Mouse (Mus musculus): ENCODE results near the gene Gstm6. TPM values are rescaled to one million over a fixed set of nuclear protein-coding genes. Genes with fewer than 3 reads are reported as not detected.

Gene Gstm6
- total and polyA plus RNA-seq, 2 experiments from 2014 or later: 20.0 to 20.7 TPM

DNA sequence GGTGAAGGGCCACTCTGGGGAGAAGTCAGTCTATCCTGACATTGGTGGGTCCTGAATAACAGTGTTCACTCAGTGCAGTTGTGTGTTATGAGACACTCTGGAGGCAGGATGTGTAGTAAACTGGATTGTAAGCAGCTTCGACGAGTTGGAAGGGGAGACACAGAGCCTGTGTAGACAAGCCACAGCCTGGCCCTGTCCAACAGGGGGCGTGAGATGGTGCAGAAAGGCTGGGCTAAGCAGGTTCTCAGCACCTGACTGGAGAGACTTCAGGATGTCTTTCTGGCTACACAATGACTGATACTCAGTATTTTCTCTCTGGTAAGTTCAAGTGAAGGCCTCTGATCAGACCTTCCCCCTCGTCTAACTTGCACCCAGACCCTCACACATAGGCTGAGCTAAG, 2.2 kb upstream of the Gstm6 start:
- H3K4me1 ChIP-seq (ENCODE audit: insufficient read depth): peaks cover 6% of the 10 kb centered on the region
- no peak for TF ChIP-seq CTCF (IDR thresholded peaks at IDR 0.05; ENCODE audit: low read depth)
- no peaks in the 10 kb centered on the region for H3K9me3 ChIP-seq (ENCODE audit: low read length)
- no peaks in the 10 kb centered on the region for H3K36me3 ChIP-seq (ENCODE audit: insufficient read depth)
- no peaks in the 10 kb centered on the region for H3K27me3 ChIP-seq (ENCODE audit: insufficient read depth, low read length)
- no peak for DNase-seq
- no peak overlapping the region for H3K4me2 ChIP-seq (ENCODE audit: low read depth)
- no peak for ATAC-seq
- 67% methylated on average over 4 of the region's 4 CpGs for WGBS
- H3K9ac ChIP-seq: no peak overlapping the region
- H3K27ac ChIP-seq (ENCODE audit: low read depth, low read length): no peak overlapping the region
- H3K4me3 ChIP-seq (ENCODE audit: low read depth, low read length): no peak overlapping the region

DNA sequence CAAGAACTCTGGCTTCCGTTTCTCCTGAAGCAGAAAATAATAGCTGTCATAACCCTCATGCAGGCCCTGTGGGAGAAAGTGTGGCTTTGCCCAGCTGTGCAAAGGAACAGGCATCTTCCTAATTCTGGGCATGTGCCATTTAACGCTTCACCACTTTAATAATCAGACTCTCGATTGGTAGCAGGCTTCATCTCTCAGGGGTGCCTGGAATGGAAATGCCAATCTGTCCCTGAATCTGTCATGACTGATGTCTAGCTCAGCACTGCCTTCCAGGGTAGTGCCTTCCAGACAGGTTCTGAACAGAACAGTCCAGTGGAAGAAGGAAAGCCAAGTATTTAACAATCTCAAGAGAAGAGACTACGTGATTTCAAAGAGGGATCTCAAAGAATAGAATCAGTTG, 2.3 kb downstream of the Gstm6 start:
- Histone ChIP-seq H3K4me3 (ENCODE audit: low read depth, low read length) (no peak overlapping the region), H3K9ac (no peak overlapping the region), H3K9me3 (ENCODE audit: low read length) (no peaks in the 10 kb centered on the region), H3K27me3 (ENCODE audit: insufficient read depth, low read length) (no peaks in the 10 kb centered on the region), H3K27ac (ENCODE audit: low read depth, low read length) (no peak overlapping the region), H3K36me3 (ENCODE audit: insufficient read depth) (no peaks in the 10 kb centered on the region), H3K4me2 (ENCODE audit: low read depth) (no peak overlapping the region), H3K4me1 (ENCODE audit: insufficient read depth) (peaks cover 22% of the 10 kb centered on the region)
- ATAC-seq (no peak), DNase-seq (no peak)
- no peak for TF ChIP-seq CTCF (IDR thresholded peaks at IDR 0.05; ENCODE audit: low read depth)
- WGBS: 61% methylated on average over 4 of the region's 4 CpGs

DNA sequence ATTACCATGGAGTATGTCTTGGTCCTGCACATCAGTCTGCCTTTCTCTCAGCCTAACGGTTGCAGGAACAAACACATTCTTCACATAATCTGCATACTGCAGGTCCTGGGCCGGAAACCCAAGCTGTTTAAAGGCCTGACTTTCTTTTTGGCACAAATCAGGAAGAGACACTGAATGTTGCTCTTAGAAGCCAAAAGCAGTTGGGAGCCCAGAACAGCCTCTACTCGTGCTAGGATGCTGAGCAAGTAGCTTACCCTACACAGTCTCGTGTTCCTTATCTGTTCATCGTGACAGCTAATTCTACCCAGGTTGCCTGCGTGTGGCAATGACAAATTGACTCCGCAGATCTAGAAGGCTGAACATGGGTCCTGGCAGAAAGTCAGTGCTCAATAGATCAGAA, 3.0 kb downstream of the Gstm6 start:
- ATAC-seq (0 out of 2 replicates have a peak, but pooled peaks have one; percentile 3), DNase-seq (peak; percentile 38)
- no peak for TF ChIP-seq CTCF (IDR thresholded peaks at IDR 0.05; ENCODE audit: low read depth)
- no peaks in the 10 kb centered on the region for H3K27me3 ChIP-seq (ENCODE audit: insufficient read depth, low read length)
- WGBS: 67% methylated on average over 7 of the region's 7 CpGs
- H3K9ac ChIP-seq: no peak overlapping the region
- H3K9me3 ChIP-seq (ENCODE audit: low read length): no peaks in the 10 kb centered on the region
- peaks cover 22% of the 10 kb centered on the region for H3K4me1 ChIP-seq (ENCODE audit: insufficient read depth)
- no peaks in the 10 kb centered on the region for H3K36me3 ChIP-seq (ENCODE audit: insufficient read depth)
- H3K4me2 ChIP-seq (ENCODE audit: low read depth): no peak overlapping the region
- no peak overlapping the region for H3K4me3 ChIP-seq (ENCODE audit: low read depth, low read length)
- peak overlapping the region; percentile 79 for H3K27ac ChIP-seq (ENCODE audit: low read depth, low read length)

DNA sequence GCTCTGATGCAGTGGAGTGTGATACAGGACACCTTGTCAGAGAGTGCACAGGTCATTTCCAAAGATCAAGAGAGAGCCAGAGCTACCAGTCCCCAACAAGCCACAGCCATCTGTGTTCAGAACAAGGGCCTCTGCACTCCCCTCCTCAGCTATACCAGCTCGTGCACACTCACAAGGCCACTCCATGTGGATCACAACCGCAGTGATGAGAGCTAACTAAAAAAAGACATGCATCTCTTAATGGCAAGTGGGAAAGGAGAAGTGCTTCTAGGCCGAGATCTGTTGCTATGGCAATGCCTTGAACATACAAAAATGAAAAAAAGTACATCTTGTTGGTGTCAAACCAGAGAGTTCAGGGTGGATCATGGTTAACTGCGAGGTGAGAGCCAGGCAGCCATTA, 3.7 kb downstream of the Gstm6 start:
- Histone ChIP-seq H3K9ac (no peak overlapping the region), H3K4me2 (ENCODE audit: low read depth) (no peak overlapping the region), H3K4me3 (ENCODE audit: low read depth, low read length) (no peak overlapping the region), H3K27me3 (ENCODE audit: insufficient read depth, low read length) (no peaks in the 10 kb centered on the region), H3K27ac (ENCODE audit: low read depth, low read length) (peak overlapping the region; percentile 79), H3K9me3 (ENCODE audit: low read length) (no peaks in the 10 kb centered on the region), H3K36me3 (ENCODE audit: insufficient read depth) (no peaks in the 10 kb centered on the region), H3K4me1 (ENCODE audit: insufficient read depth) (peaks cover 22% of the 10 kb centered on the region)
- TF ChIP-seq CTCF (IDR thresholded peaks at IDR 0.05; ENCODE audit: low read depth): no peak
- DNase-seq (peak; percentile 62), ATAC-seq (peak; percentile 74)
- 33% methylated on average over 4 of the region's 4 CpGs for WGBS

DNA sequence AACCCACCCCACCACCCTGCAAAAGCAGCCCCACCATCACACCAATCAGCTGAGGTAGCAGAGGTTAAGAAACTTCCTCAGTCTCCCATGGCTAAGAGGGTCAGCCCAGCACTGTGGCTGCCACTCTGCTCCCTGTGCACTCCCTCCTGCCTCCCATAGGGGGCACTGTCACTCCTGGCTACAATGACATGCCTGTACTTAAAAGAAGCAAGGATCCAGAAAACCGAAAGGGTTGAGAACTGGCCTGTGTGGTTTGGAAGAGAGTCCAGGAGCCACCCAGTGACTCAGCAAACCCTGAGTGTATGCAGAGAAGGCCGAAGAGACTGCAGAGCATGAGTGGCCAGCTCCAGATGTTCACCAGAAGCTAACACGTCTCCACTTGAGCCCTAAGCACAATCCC, 4.1 kb downstream of the Gstm6 start:
- TF ChIP-seq CTCF (IDR thresholded peaks at IDR 0.05; ENCODE audit: low read depth): peak; percentile 77
- ATAC-seq (peak; percentile 30), DNase-seq (no peak)
- H3K27me3 ChIP-seq (ENCODE audit: insufficient read depth, low read length): no peaks in the 10 kb centered on the region
- H3K4me1 ChIP-seq (ENCODE audit: insufficient read depth): peaks cover 22% of the 10 kb centered on the region
- no peaks in the 10 kb centered on the region for H3K36me3 ChIP-seq (ENCODE audit: insufficient read depth)
- no peak overlapping the region for H3K4me3 ChIP-seq (ENCODE audit: low read depth, low read length)
- H3K9me3 ChIP-seq (ENCODE audit: low read length): no peaks in the 10 kb centered on the region
- no peak overlapping the region for H3K9ac ChIP-seq
- 38% methylated on average over 3 of the region's 3 CpGs for WGBS
- H3K27ac ChIP-seq (ENCODE audit: low read depth, low read length): peak overlapping the region; percentile 79
- H3K4me2 ChIP-seq (ENCODE audit: low read depth): no peak overlapping the region

DNA sequence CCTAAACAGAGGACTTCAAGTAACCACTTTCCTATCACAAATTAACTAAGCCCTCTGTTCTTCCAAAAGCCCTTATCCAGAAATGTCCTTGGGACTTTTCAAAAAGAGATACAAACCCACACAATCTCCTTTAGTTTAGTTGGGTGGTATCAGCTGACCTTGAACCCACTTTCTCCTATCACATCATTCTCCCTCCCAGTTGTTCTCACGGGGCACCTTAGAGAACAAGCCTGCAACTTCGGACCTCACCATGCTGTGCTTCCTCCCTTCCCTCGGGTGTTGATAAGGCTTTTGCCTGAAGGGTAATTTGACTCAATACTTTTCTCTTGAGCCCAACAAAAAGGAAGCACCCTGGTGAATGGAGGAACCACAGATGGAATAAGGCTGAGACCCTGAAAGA, 7.7 kb downstream of the Gstm6 start:
- H3K4me1 ChIP-seq (ENCODE audit: insufficient read depth): peaks cover 17% of the 10 kb centered on the region; the same call in 1 of the 2 replicates
- no peak for DNase-seq
- no peak for TF ChIP-seq CTCF (IDR thresholded peaks at IDR 0.05; ENCODE audit: low read depth)
- ATAC-seq: no peak
- H3K4me2 ChIP-seq (ENCODE audit: low read depth): no peak overlapping the region
- no peak overlapping the region for H3K9ac ChIP-seq
- no peaks in the 10 kb centered on the region for H3K36me3 ChIP-seq (ENCODE audit: insufficient read depth)
- no peak overlapping the region for H3K27ac ChIP-seq (ENCODE audit: low read depth, low read length)
- H3K4me3 ChIP-seq (ENCODE audit: low read depth, low read length): no peak overlapping the region
- 68% methylated on average over 3 of the region's 3 CpGs for WGBS
- no peaks in the 10 kb centered on the region for H3K9me3 ChIP-seq (ENCODE audit: low read length)
- H3K27me3 ChIP-seq (ENCODE audit: insufficient read depth, low read length): no peaks in the 10 kb centered on the region

DNA sequence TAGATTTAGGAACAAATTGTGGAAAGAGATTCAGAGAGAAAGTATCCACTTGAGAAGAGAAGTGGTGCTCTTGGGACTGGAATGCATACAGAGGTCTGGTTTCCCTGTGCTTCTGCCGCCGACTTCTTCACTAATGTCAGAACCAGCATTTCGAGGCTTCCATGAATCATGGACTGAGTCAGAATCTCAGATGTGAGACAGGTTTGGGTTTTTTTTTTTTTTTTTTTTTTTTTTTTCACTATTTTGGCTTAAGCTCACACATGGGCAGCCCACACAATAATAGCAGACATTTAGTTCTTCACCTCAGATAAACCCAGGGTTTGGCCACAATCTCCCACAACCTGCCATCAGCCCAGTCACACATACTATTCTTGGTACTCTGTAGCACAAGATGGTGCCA, 8.3 kb downstream of the Gstm6 start:
- no peak for TF ChIP-seq CTCF (IDR thresholded peaks at IDR 0.05; ENCODE audit: low read depth)
- DNase-seq (no peak), ATAC-seq (no peak)
- Histone ChIP-seq H3K36me3 (ENCODE audit: insufficient read depth) (no peaks in the 10 kb centered on the region), H3K4me3 (ENCODE audit: low read depth, low read length) (no peak overlapping the region), H3K9ac (no peak overlapping the region), H3K4me1 (ENCODE audit: insufficient read depth) (peaks cover 12% of the 10 kb centered on the region; the same call in 1 of the 2 replicates), H3K27ac (ENCODE audit: low read depth, low read length) (no peak overlapping the region), H3K27me3 (ENCODE audit: insufficient read depth, low read length) (no peaks in the 10 kb centered on the region), H3K9me3 (ENCODE audit: low read length) (no peaks in the 10 kb centered on the region), H3K4me2 (ENCODE audit: low read depth) (no peak overlapping the region)
- 87% methylated on average over 3 of the region's 3 CpGs for WGBS

All from forebrain, postnatal 0 days (tissue).